Mouse (Mus musculus): Measurements from ENCODE around the gene Tex2. TPM values are rescaled to one million over a fixed set of nuclear protein-coding genes. Genes with fewer than 3 reads are reported as not detected.

Tex2 gene
- polyA plus RNA-seq, 1 experiment, result 13.3 TPM

GRCm38 (mm10) chr11:106556689-106557088 is 56.5 kb downstream of the Tex2 start:
- peaks cover 6% of the 10 kb centered on the region; the same call in 1 of the 2 replicates for H3K4me1 ChIP-seq (ENCODE audit: control insufficient read depth, insufficient read depth, low read length)
- TF ChIP-seq CTCF (IDR thresholded peaks at IDR 0.05; ENCODE audit: borderline replicate concordance, insufficient read depth, low read length) (no peak), POLR2A (IDR thresholded peaks at IDR 0.05; ENCODE audit: low read depth, low read length) (no peak)
- no peak overlapping the region for H3K27ac ChIP-seq (ENCODE audit: insufficient read depth, low read length)
- H3K4me3 ChIP-seq (ENCODE audit: insufficient read depth, low read length), result no peak overlapping the region

DNA sequence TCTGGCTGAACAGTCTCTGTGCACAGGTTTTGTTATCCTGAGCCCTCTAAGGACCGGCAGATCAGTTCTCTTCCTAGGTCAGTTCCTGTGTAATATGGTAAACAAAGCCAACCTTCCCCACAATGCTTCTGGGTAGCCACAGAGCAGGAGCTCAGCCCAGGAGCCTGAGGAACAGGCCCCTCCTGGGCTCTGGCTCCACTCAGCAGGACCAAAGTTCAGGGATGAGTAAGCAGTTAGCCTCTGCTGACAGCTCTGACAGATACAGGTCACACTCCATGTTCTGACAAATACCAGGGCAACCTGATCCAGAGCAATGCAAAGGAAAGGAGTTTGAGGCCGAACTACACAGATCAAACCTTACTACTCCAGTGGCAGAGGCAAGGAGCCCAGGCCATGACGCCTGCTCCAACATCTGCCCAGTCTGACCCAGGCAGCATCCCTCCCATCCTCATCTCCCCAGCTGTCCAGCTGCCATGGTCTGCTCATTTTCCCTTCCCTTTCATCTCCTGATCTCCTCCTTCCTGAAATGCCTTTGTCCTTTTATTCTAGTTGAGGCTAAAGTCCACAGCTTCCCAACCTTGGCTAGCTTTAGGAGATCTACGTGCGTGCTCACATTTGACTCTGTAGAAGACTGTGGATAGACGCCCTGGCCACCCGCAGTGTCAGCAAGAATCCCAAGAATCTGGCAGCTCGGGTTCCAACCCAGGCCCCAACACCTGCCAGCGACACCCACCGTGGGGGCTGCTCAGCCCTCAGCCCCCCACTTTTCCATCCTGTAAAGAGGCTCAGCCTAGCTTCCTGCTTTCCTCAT is 57.2 kb downstream of the Tex2 start:
- peaks cover 6% of the 10 kb centered on the region; the same call in 1 of the 2 replicates for H3K4me1 ChIP-seq (ENCODE audit: control insufficient read depth, insufficient read depth, low read length)
- no peak overlapping the region for H3K27ac ChIP-seq (ENCODE audit: insufficient read depth, low read length)
- H3K4me3 ChIP-seq (ENCODE audit: insufficient read depth, low read length), result no peak overlapping the region
- no peak for TF ChIP-seq POLR2A (IDR thresholded peaks at IDR 0.05; ENCODE audit: low read depth, low read length)
- no peak for TF ChIP-seq CTCF (IDR thresholded peaks at IDR 0.05; ENCODE audit: borderline replicate concordance, insufficient read depth, low read length)

- Histone ChIP-seq H3K27ac (ENCODE audit: insufficient read depth, low read length) (no peak overlapping the region), H3K4me1 (ENCODE audit: control insufficient read depth, insufficient read depth, low read length) (no peaks in the 10 kb centered on the region), H3K4me3 (ENCODE audit: insufficient read depth, low read length) (no peak overlapping the region)
- TF ChIP-seq POLR2A (IDR thresholded peaks at IDR 0.05; ENCODE audit: low read depth, low read length) (no peak), CTCF (IDR thresholded peaks at IDR 0.05; ENCODE audit: borderline replicate concordance, insufficient read depth, low read length) (no peak)
Measured at GRCm38 (mm10) chr11:106550398-106550797, 62.8 kb downstream of the Tex2 start.

DNA sequence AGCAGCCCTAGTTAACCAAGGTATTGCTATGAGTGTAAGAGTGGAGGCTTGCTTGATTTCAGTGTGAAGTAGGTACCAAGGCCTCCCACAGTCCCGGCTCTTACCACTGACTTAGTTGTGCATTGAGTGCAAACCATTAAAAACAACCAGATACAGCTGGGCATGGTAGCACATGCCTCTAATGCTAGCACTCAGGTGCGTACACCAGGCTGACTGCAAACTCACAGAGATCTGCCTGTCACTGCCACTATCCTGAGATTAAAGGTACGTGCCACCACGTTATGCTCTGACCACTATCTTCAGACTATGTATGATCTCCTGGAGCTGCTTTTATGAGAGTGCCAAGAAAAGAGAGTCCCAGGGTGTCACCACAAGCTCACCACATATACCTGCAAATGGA is 67.1 kb downstream of the Tex2 start:
- Histone ChIP-seq H3K4me1 (ENCODE audit: control insufficient read depth, insufficient read depth, low read length) (no peaks in the 10 kb centered on the region), H3K4me3 (ENCODE audit: insufficient read depth, low read length) (no peak overlapping the region), H3K27ac (ENCODE audit: insufficient read depth, low read length) (no peak overlapping the region)
- no peak for TF ChIP-seq POLR2A (IDR thresholded peaks at IDR 0.05; ENCODE audit: low read depth, low read length)
- TF ChIP-seq CTCF (IDR thresholded peaks at IDR 0.05; ENCODE audit: borderline replicate concordance, insufficient read depth, low read length), result no peak

DNA sequence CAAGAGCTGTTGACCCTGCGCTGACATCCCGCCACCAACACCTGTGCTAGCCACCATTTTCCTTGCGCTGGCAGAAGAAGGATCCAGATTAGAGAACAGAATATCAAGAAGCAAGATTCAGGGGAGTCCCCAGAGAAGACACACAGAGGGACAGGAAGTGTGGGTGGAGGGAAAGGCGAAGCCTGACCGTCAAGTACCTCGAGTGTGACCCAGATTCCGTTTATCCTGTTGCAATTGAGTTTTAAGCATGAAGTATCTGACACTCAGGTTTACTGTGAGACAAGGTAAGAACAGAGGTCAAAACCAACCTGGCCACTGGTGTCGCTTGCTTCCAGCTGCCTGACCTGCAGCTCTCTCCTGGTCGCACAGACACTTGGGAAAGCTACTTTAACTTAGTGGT is 68.3 kb downstream of the Tex2 start:
- TF ChIP-seq POLR2A (IDR thresholded peaks at IDR 0.05; ENCODE audit: low read depth, low read length), result no peak
- TF ChIP-seq CTCF (IDR thresholded peaks at IDR 0.05; ENCODE audit: borderline replicate concordance, insufficient read depth, low read length), result no peak
- no peak overlapping the region for H3K27ac ChIP-seq (ENCODE audit: insufficient read depth, low read length)
- H3K4me1 ChIP-seq (ENCODE audit: control insufficient read depth, insufficient read depth, low read length), result peaks cover 1% of the 10 kb centered on the region; the same call in 1 of the 2 replicates
- H3K4me3 ChIP-seq (ENCODE audit: insufficient read depth, low read length), result no peak overlapping the region

GRCm38 (mm10) chr11:106544133-106544532 is 69.1 kb downstream of the Tex2 start:
- Histone ChIP-seq H3K4me1 (ENCODE audit: control insufficient read depth, insufficient read depth, low read length) (peaks cover 5% of the 10 kb centered on the region; the same call in 1 of the 2 replicates), H3K27ac (ENCODE audit: insufficient read depth, low read length) (no peak overlapping the region), H3K4me3 (ENCODE audit: insufficient read depth, low read length) (no peak overlapping the region)
- TF ChIP-seq POLR2A (IDR thresholded peaks at IDR 0.05; ENCODE audit: low read depth, low read length) (no peak), CTCF (IDR thresholded peaks at IDR 0.05; ENCODE audit: borderline replicate concordance, insufficient read depth, low read length) (no peak)

- Histone ChIP-seq H3K27ac (ENCODE audit: insufficient read depth, low read length) (no peak overlapping the region), H3K4me3 (ENCODE audit: insufficient read depth, low read length) (no peak overlapping the region), H3K4me1 (ENCODE audit: control insufficient read depth, insufficient read depth, low read length) (peaks cover 5% of the 10 kb centered on the region; the same call in 1 of the 2 replicates)
- TF ChIP-seq CTCF (IDR thresholded peaks at IDR 0.05; ENCODE audit: borderline replicate concordance, insufficient read depth, low read length) (no peak), POLR2A (IDR thresholded peaks at IDR 0.05; ENCODE audit: low read depth, low read length) (no peak)
Measured at GRCm38 (mm10) chr11:106543006-106543405, 70.2 kb downstream of the Tex2 start.

- TF ChIP-seq POLR2A (IDR thresholded peaks at IDR 0.05; ENCODE audit: low read depth, low read length) (no peak), CTCF (IDR thresholded peaks at IDR 0.05; ENCODE audit: borderline replicate concordance, insufficient read depth, low read length) (no peak)
Measured at GRCm38 (mm10) chr11:106542385-106542784, 70.8 kb downstream of the Tex2 start.

DNA sequence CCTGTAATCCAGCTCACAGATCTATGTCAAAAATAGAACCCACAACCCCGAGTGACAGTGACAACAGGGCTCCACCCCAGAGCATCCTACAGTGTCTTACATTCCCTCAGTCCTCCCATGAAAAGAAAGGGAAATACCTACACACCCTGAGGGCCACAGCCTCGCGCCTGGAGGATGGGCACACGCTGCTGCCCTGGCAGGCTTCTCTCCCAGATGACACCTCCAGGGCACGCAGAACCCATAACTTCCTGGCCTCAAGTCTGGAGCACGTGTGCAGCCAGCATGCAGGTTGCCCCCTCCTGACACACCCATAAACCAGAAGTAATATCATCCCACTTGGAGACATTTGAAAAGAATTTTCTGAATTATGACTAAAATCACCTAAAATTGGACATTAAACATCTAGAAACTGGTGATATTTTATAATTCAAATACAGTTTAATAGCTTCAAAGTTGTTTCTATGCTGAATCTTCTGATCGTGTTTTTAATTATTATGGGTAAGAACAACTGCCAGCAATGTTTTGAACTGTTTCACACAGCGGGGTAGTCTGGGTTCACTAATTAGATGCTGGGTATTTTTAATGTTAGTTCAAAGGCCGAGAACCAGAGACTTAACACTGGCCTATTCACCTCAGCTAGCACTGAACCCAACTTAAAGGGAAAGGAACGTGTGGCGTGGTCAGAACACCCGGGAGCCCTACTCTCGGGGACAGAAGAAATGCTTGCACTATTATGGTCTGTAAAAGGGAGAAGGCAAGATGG is 72.5 kb downstream of the Tex2 start:
- no peak overlapping the region for H3K4me3 ChIP-seq (ENCODE audit: insufficient read depth, low read length)
- TF ChIP-seq CTCF (IDR thresholded peaks at IDR 0.05; ENCODE audit: borderline replicate concordance, insufficient read depth, low read length) (no peak), POLR2A (IDR thresholded peaks at IDR 0.05; ENCODE audit: low read depth, low read length) (no peak)
- no peak overlapping the region for H3K27ac ChIP-seq (ENCODE audit: insufficient read depth, low read length)
- H3K4me1 ChIP-seq (ENCODE audit: control insufficient read depth, insufficient read depth, low read length), result peaks cover 5% of the 10 kb centered on the region; the same call in 1 of the 2 replicates

More at GRCm38 (mm10) chr11:106542385-106542784, 70.8 kb downstream of the Tex2 start:
- Histone ChIP-seq H3K27ac (ENCODE audit: insufficient read depth, low read length) (no peak overlapping the region), H3K4me1 (ENCODE audit: control insufficient read depth, insufficient read depth, low read length) (peaks cover 5% of the 10 kb centered on the region; the same call in 1 of the 2 replicates), H3K4me3 (ENCODE audit: insufficient read depth, low read length) (no peak overlapping the region)

Data from embryonic fibroblast, embryonic 13.5 days (primary cell).